Mouse (Mus musculus) adrenal gland, postnatal 25 days (tissue): ENCODE results near the gene Dlx1. TPM values are rescaled to one million over a fixed set of nuclear protein-coding genes. Genes with fewer than 3 reads are reported as not detected.

ENCODE experiments used
- DNase-seq: peaks from one replicate; pipeline ENCODE4 v3.0.0; 2021; ENCODE audit warnings: mixed read lengths
- total RNA-seq: library from RNA; stranded (reverse); gene quantifications from 2 replicates; pipeline ENCODE4 v1.2.3, GENCODE M21; 2021

The Dlx1 gene
- total RNA-seq, 1 experiment from 2014 or later, result 0.52 TPM

DNA sequence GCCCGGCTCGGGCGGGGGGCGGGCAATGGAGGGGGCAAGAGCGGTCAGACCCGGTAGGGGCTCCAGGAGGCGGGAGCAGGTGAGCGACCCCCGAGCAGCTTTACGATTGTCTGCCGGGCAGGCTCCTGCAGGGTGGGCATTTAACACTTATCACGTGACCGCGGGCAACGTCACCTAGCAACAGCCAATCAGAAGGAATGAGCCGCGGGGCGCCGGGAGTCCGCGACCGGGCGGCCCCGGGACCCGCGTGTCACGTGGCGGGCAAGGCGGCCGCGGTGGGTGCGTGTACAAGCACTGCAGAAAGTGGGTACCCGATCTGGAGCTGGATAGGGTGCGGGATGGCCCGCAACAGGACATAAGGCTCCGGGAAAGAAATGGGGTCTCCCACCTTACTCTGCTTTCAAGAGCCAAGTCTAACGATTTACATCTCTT, 18.7 kb downstream of the Dlx1 start, which contains the start of gene Dlx2:
Gene Dlx2, minus strand, starts transcription at position 115 of the 432 bp plus-strand sequence.
- no peak for DNase-seq

- DNase-seq, result peak; percentile 82
Observed at GRCm38 (mm10) chr2:71547829-71548228, 19.9 kb downstream of the Dlx1 start.

GRCm38 (mm10) chr2:71550330-71550729, 22.4 kb downstream of the Dlx1 start:
- DNase-seq, result no peak

DNA sequence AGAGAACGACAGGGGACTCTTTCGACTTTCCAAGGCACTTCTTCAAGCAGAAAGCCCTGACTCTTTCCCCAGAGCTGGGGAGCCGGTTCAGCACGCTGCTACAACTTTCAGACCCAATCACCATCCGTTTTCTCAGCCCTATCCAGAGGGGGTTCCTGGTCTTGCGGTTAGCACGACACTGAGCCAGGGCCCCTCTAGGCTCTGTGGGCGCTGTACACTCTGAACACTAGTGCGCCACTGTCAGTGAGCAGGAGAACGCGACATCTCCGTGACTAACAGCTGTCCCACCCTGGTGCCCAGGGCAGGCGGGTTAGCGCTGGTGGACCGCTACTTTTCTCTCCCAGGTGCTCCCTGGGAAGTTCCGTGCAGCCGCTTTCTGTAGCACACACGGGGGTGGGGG, 23.8 kb downstream of the Dlx1 start:
- DNase-seq, result no peak

- no peak for DNase-seq
Observed at GRCm38 (mm10) chr2:71556071-71556470, 28.2 kb downstream of the Dlx1 start.

- no peak for DNase-seq
Observed at GRCm38 (mm10) chr2:71566466-71566865, 38.6 kb downstream of the Dlx1 start.

DNA sequence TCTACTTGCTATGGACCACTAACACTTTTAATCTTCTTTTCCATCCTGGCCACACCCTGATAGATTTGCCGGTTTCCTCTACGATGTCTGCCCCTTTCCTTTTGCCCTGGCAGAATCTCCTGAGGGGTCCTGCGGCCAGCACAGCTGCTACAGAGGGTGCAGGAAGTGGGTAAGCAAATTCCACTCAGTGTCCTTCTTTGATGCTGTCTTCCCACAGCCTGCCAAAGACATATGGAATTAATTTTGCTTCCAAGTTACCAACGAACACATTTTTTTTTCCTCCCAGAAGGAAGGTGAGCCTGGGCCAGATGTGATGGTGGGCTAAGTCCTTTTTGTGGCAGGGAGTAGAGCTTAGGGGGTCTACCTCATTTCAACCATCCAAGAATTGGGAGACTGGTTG, 45.8 kb downstream of the Dlx1 start:
- no peak for DNase-seq

- DNase-seq, result no peak
Observed at GRCm38 (mm10) chr2:71577059-71577458, 49.1 kb downstream of the Dlx1 start.

DNA sequence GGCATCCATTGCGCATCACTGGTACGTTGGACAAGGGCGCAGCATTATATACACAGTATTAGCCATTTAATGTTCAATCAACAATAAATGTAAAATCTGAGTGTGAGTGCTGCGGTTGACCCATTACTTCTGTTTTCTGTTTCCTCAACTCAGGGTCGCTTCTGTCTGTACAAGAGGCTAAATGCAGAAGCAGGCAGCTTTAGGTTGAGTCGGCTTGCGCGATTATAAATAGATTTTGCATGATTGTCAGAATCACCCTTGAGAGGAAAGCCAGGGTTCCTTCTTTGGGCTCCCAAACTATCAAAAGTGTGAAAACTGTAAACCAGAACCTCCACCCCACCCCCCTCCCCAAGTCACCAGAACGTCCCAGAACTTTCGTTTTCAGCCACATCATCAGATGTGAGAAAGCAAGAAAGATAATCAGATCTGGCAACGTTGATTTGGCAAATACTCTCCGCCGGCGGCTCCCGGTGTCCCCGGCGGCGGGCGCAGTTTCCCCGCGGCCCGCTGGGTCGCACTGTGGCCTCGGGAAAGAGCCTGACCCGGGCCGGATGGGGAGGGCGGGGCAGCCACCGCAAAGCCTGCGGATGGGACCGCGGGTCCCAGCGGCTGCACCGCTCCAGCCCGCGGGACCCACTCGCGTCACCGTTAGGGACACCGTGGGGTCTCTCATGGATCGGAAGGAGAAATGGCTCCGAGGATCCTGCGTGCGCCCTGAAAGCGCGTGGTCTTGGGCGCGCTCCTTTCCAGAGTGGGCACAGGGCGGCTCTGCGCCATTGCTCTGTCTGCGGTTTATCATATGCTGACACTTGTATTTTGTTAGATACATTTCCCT, 52.9 kb downstream of the Dlx1 start:
- peak; percentile 77 for DNase-seq

- DNase-seq, result no peak
Observed at GRCm38 (mm10) chr2:71581488-71581887, 53.6 kb downstream of the Dlx1 start.

Other genes starting within 250 kb of the Dlx1 start
- 96.2 and 97.1 TPM in 2 replicates for gene Slc25a12, start 160.4 kb upstream of the Dlx1 start, total RNA-seq
- 38.3 and 40.3 TPM in 2 replicates for gene Hat1, start 139.2 kb upstream of the Dlx1 start, total RNA-seq
- gene Metap1d, start 74.8 kb upstream of the Dlx1 start, total RNA-seq, result 32.4 and 34.2 TPM in 2 replicates
- gene Dlx2, start 18.6 kb downstream of the Dlx1 start, total RNA-seq, result 0.33 and 0.48 TPM in 2 replicates
- gene Itga6, start 217.5 kb downstream of the Dlx1 start, total RNA-seq, result 166 and 179 TPM in 2 replicates